Mouse (Mus musculus): ENCODE measurements around the gene Sec1. TPM values are rescaled to one million over a fixed set of nuclear protein-coding genes. Genes with fewer than 3 reads are reported as not detected.

Sec1 gene
- polyA plus RNA-seq, 1 experiment = 0.18 TPM

DNA sequence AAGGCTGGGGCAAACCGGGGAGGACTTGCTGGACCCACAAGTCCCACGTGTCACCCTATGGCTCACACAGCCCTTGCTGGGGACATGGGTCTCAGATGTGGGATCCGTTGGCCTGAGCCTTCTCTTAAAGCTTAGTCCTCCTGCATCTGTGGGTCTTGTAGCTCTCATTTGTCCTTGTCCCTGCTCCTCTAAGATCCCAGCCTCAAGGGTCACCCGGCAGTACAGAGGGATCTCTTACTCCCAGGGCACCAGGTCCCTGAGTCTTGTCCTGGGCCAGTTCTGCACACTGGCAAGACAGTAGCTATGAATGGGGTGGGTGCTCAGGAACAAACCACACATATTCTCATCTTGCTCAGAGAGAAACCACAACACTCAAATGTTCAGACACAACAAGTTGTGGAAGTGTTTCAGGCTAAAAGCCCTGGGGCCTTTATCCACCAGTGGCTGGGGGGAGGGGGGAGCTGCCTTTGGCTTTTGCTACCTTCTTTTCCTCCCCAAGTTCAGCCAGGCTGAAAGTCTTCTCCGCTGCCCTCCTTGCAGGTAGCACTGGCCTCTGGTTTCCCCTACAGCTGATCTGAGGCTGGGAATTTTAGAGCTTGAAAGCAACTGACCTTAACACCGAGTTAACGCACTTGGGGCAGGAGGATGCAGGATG is 10.7 kb downstream of the Sec1 start, which contains the start of gene Ntn5:
Gene Ntn5, plus strand, starts transcription at position 627 of the 655 bp plus-strand sequence.
- no peak within 1 kb of the TSS for H3K4me3 ChIP-seq (ENCODE audit: insufficient read depth, poor library complexity, severe bottlenecking)
- no peaks in the 10 kb centered on the region for H3K27me3 ChIP-seq (ENCODE audit: control insufficient read depth, insufficient read depth, insufficient read length)
- no peaks in the 10 kb centered on the region for H3K36me3 ChIP-seq (ENCODE audit: control insufficient read depth, insufficient read depth)
- H3K79me3 ChIP-seq (ENCODE audit: low read depth) = no peaks in the 10 kb centered on the region
- no peaks in the 10 kb centered on the region for H3K79me2 ChIP-seq (ENCODE audit: control insufficient read depth, insufficient read depth)
- TF ChIP-seq MYOG (IDR thresholded peaks at IDR 0.05; ENCODE audit: control insufficient read depth, extremely low read depth, insufficient read length) (no peak), FOSL1 (IDR thresholded peaks at IDR 0.05; ENCODE audit: insufficient read depth, low read length, poor library complexity, severe bottlenecking) (no peak), USF1 (IDR thresholded peaks at IDR 0.05; ENCODE audit: low read depth) (no peak), MYOD1 (IDR thresholded peaks at IDR 0.05; ENCODE audit: control insufficient read depth, insufficient read length, low read depth) (no peak)
- no peak within 1 kb of the TSS for H3ac ChIP-seq (ENCODE audit: control insufficient read depth, insufficient read length, low read depth)

DNA sequence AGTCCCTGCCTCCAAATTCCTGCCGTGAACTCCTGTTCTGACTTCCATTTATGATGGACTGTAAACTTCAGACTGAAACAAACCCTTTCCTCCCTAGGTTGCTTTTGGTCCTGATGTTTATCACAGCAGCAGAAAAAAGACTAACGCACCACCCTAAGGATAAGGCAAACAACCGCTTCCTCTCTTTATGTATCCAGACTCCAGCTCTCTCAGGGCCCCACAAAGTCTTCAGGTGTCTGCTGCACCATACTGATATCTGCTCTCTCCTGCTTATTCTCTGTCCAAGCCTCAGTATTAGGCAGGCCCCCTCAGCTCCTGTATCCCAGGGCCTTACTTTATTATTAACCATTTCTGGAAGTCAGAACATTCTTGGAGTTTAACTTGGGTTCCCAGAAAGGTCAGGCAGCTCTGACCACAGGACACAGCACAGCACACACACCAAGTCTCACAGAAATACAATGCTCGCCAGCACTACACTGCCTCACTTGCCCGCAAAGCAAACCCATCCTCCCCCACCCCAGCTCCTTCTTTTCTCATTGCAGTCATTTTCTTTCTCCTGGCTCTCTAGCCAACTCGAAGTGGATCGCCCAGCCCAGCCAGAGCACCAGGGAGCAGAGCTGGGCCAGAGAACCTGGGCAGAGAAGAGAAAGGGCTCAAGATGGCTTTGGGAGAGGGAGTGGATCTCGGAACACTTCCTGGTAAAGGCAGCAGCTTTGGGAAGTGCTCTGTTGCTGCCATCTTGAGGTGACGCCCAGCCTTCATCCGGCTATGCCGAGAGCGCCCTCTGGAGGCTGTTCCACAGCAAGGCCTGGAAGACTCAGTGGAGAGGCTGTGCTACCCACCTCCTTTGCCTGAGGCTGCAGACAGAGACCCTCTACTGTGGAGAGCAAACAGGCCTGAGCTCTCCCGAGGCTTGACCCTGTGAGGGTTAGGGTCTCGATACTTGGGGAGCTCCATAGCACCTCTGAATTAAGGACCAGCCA is 11.8 kb downstream of the Sec1 start:
- Histone ChIP-seq H3K4me3 (ENCODE audit: insufficient read depth, poor library complexity, severe bottlenecking) (no peak overlapping the region), H3ac (ENCODE audit: control insufficient read depth, insufficient read length, low read depth) (no peak overlapping the region), H3K36me3 (ENCODE audit: control insufficient read depth, insufficient read depth) (no peaks in the 10 kb centered on the region), H3K27me3 (ENCODE audit: control insufficient read depth, insufficient read depth, insufficient read length) (no peaks in the 10 kb centered on the region), H3K79me3 (ENCODE audit: low read depth) (no peaks in the 10 kb centered on the region), H3K79me2 (ENCODE audit: control insufficient read depth, insufficient read depth) (no peaks in the 10 kb centered on the region)
- TF ChIP-seq CTCF (IDR thresholded peaks at IDR 0.05; ENCODE audit: control insufficient read depth, insufficient read depth, insufficient read length) = peak; percentile 93
- no peak for TF ChIP-seq MAX (IDR thresholded peaks at IDR 0.05)

DNA sequence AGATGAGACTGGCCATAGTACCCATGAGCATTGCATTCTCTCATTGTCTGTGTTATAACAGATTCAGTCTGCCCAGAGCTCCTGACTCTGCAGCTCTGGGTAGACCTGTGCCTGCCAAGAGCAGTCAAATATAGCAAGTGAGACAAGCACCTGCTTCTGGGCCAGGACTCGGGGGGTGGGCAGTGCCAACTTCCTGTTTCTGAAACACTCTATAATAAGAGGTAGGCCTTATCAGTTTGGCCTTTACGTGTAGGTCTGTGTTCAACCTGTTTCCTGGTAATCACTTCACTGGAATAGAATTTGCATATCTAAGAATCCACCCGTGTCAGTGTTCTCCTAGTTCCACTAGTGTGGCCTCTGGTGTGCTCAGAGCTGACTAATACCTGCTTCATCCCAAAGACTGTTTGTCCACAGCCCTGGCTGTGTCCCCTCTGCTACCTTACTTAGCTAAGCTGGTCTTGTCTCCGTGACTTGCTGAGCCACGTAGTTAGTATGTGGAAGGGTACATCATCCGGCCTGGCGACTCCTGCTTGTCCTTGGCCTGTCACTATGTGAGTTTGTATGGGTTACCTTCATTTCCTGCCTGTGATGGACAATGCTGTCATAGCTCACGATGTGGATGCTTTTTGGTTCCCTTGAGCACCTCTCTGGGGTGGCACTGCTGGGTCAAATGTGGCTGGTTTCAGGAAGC is 13.0 kb downstream of the Sec1 start:
- TF ChIP-seq MAX (IDR thresholded peaks at IDR 0.05) (no peak), MYOG (IDR thresholded peaks at IDR 0.05; ENCODE audit: control insufficient read depth, extremely low read depth, insufficient read length) (no peak), CEBPB (IDR thresholded peaks at IDR 0.05; ENCODE audit: low read depth) (no peak), USF1 (IDR thresholded peaks at IDR 0.05; ENCODE audit: low read depth) (no peak), CTCF (IDR thresholded peaks at IDR 0.05; ENCODE audit: control insufficient read depth, insufficient read depth, insufficient read length) (no peak), FOSL1 (IDR thresholded peaks at IDR 0.05; ENCODE audit: insufficient read depth, low read length, poor library complexity, severe bottlenecking) (no peak), MYOD1 (IDR thresholded peaks at IDR 0.05; ENCODE audit: control insufficient read depth, insufficient read length, low read depth) (no peak)
- Histone ChIP-seq H3K36me3 (ENCODE audit: control insufficient read depth, insufficient read depth) (no peaks in the 10 kb centered on the region), H3ac (ENCODE audit: control insufficient read depth, insufficient read length, low read depth) (no peak overlapping the region), H3K79me2 (ENCODE audit: control insufficient read depth, insufficient read depth) (no peaks in the 10 kb centered on the region), H3K4me3 (ENCODE audit: insufficient read depth, poor library complexity, severe bottlenecking) (no peak overlapping the region), H3K79me3 (ENCODE audit: low read depth) (no peaks in the 10 kb centered on the region), H3K27me3 (ENCODE audit: control insufficient read depth, insufficient read depth, insufficient read length) (no peaks in the 10 kb centered on the region)

GRCm38 (mm10) chr7:45679966-45680621 is 14.1 kb downstream of the Sec1 start:
- TF ChIP-seq FOSL1 (IDR thresholded peaks at IDR 0.05; ENCODE audit: insufficient read depth, low read length, poor library complexity, severe bottlenecking) (peak; percentile 70), MYOG (IDR thresholded peaks at IDR 0.05; ENCODE audit: control insufficient read depth, extremely low read depth, insufficient read length) (no peak), MAX (IDR thresholded peaks at IDR 0.05) (peak; percentile 84)
- Histone ChIP-seq H3K79me3 (ENCODE audit: low read depth) (no peaks in the 10 kb centered on the region), H3K27me3 (ENCODE audit: control insufficient read depth, insufficient read depth, insufficient read length) (no peaks in the 10 kb centered on the region), H3K36me3 (ENCODE audit: control insufficient read depth, insufficient read depth) (no peaks in the 10 kb centered on the region), H3K79me2 (ENCODE audit: control insufficient read depth, insufficient read depth) (no peaks in the 10 kb centered on the region), H3K4me3 (ENCODE audit: insufficient read depth, poor library complexity, severe bottlenecking) (no peak overlapping the region), H3ac (ENCODE audit: control insufficient read depth, insufficient read length, low read depth) (no peak overlapping the region)

GRCm38 (mm10) chr7:45678513-45678912 is 15.7 kb downstream of the Sec1 start:
- Histone ChIP-seq H3ac (ENCODE audit: control insufficient read depth, insufficient read length, low read depth) (no peak overlapping the region), H3K4me3 (ENCODE audit: insufficient read depth, poor library complexity, severe bottlenecking) (no peak overlapping the region), H3K79me2 (ENCODE audit: control insufficient read depth, insufficient read depth) (no peaks in the 10 kb centered on the region), H3K79me3 (ENCODE audit: low read depth) (no peaks in the 10 kb centered on the region), H3K36me3 (ENCODE audit: control insufficient read depth, insufficient read depth) (no peaks in the 10 kb centered on the region), H3K27me3 (ENCODE audit: control insufficient read depth, insufficient read depth, insufficient read length) (no peaks in the 10 kb centered on the region)
- no peak for TF ChIP-seq CTCF (IDR thresholded peaks at IDR 0.05; ENCODE audit: control insufficient read depth, insufficient read depth, insufficient read length)

All from C2C12 (cell line).